ENCODE assay signal across 28 mouse cellular contexts in genomic region chr1:34200791-34201190, GRCm38 (mm10).
"Had no signal": no experiment of that assay in that cellular context is flagged by ENCODE, and none has a peak within 500 bp of the region (broad histone marks: within the 10 kb centered on the region; RNA-seq: fewer than 3 reads in every experiment).

No protein-coding gene starts in this region.

- H3K27me3 ChIP-seq: limb, embryonic 12.5 days; limb, embryonic 13.5 days; limb, embryonic 15.5 days; liver, embryonic 12.5 days; liver, embryonic 13.5 days; liver, embryonic 15.5 days; lung, embryonic 15.5 days; megakaryocyte, embryonic 14.5 days; midbrain, embryonic 12.5 days; midbrain, embryonic 13.5 days; midbrain, embryonic 15.5 days; neural tube, embryonic 12.5 days had no signal

- ATAC-seq: liver, embryonic 12.5 days; liver, postnatal 0 days; lung, postnatal 0 days; midbrain, embryonic 13.5 days; midbrain, embryonic 15.5 days; midbrain, embryonic 16.5 days had no signal

- H3K4me3 ChIP-seq: limb, embryonic 10.5 days; limb, embryonic 12.5 days; limb, embryonic 13.5 days; limb, embryonic 15.5 days; liver, embryonic 12.5 days; liver, embryonic 13.5 days; liver, embryonic 15.5 days; lung, embryonic 15.5 days; megakaryocyte, embryonic 14.5 days; midbrain, embryonic 10.5 days; midbrain, embryonic 12.5 days; midbrain, embryonic 13.5 days; midbrain, embryonic 15.5 days; neural tube, embryonic 12.5 days had no signal

- H3K27ac ChIP-seq: limb, embryonic 10.5 days; limb, embryonic 12.5 days; limb, embryonic 13.5 days; limb, embryonic 15.5 days; liver, embryonic 12.5 days; liver, embryonic 13.5 days; liver, embryonic 14.5 days; liver, embryonic 15.5 days; lung, embryonic 15.5 days; macrophage; midbrain, embryonic 10.5 days; midbrain, embryonic 12.5 days; midbrain, embryonic 13.5 days; midbrain, embryonic 15.5 days; neural tube, embryonic 12.5 days had no signal

- DNase-seq: left cerebral cortex, postnatal 4 days; liver; liver, embryonic 13.5 days; liver, postnatal 0 days; lung, adult 18-20 months; lung, adult 2 months; lung, postnatal 14 days; lung, postnatal 4 days had no signal

- H3K9me3 ChIP-seq: limb, embryonic 10.5 days; limb, embryonic 12.5 days; limb, embryonic 13.5 days; limb, embryonic 15.5 days; liver, embryonic 12.5 days; liver, embryonic 13.5 days; liver, embryonic 15.5 days; lung, embryonic 15.5 days; megakaryocyte, embryonic 14.5 days; midbrain, embryonic 10.5 days; midbrain, embryonic 12.5 days; midbrain, embryonic 13.5 days; midbrain, embryonic 15.5 days; neural tube, embryonic 12.5 days had no signal

- H3K4me1 ChIP-seq: limb, embryonic 10.5 days; limb, embryonic 12.5 days; limb, embryonic 13.5 days; limb, embryonic 15.5 days; liver, embryonic 12.5 days; liver, embryonic 13.5 days; liver, embryonic 15.5 days; lung, embryonic 15.5 days; megakaryocyte, embryonic 14.5 days; midbrain, embryonic 10.5 days; midbrain, embryonic 12.5 days; midbrain, embryonic 13.5 days; midbrain, embryonic 15.5 days; neural tube, embryonic 12.5 days had no signal

- H3K4me2 ChIP-seq: limb, embryonic 12.5 days; limb, embryonic 13.5 days; limb, embryonic 15.5 days; liver, embryonic 11.5 days; liver, embryonic 12.5 days; liver, embryonic 13.5 days; liver, embryonic 15.5 days; lung, embryonic 14.5 days; lung, embryonic 15.5 days; midbrain, embryonic 11.5 days; midbrain, embryonic 12.5 days; midbrain, embryonic 13.5 days; midbrain, embryonic 15.5 days; neural tube, embryonic 12.5 days had no signal
